Mouse (Mus musculus) lung, embryonic 16.5 days (tissue): ENCODE data around the gene Fbxl18. TPM values are rescaled to one million over a fixed set of nuclear protein-coding genes. Genes with fewer than 3 reads are reported as not detected.

Experiments used
- ATAC-seq: fragments of 200-750 bp; cut with Nextera tagmentation; 2 replicates; pipeline ENCODE4 v1.8.0; 2017; ENCODE audit warnings: low read depth, mild to moderate bottlenecking, moderate library complexity
- H3K27ac ChIP-seq: fragments of 300-500 bp; sonication (generic); 2 replicates; pipeline ENCODE4 v1.5.1; 2014; ENCODE audit warnings: mild to moderate bottlenecking, control low read depth, low read length
- H3K27me3 ChIP-seq: fragments of 300-500 bp; sonication (generic); 2 replicates; pipeline ENCODE4 v1.6.1; 2014; ENCODE audit warnings: low read depth, low read length, mixed read lengths; ENCODE audit not compliant: control insufficient read depth, insufficient read depth
- H3K36me3 ChIP-seq: fragments of 300-500 bp; sonication (generic); 2 replicates; pipeline ENCODE4 v1.6.1; 2014; ENCODE audit warnings: low read length; ENCODE audit not compliant: control insufficient read depth, insufficient read depth
- H3K4me1 ChIP-seq: fragments of 300-500 bp; sonication (generic); replicated peaks from 2 replicates; pipeline ENCODE4 v1.6.1; 2014; ENCODE audit warnings: low read length, mixed read lengths; ENCODE audit not compliant: control insufficient read depth, insufficient read depth
- H3K4me2 ChIP-seq: fragments of 300-500 bp; sonication (generic); 2 replicates; pipeline ENCODE4 v1.6.1; 2014; ENCODE audit warnings: low read depth, low read length, control low read depth
- H3K4me3 ChIP-seq: fragments of 300-500 bp; sonication (generic); 2 replicates; pipeline ENCODE4 v1.5.1; 2014; ENCODE audit warnings: mild to moderate bottlenecking, low read length, control low read depth
- H3K9ac ChIP-seq: fragments of 300-500 bp; sonication (generic); 2 replicates; pipeline ENCODE4 v1.6.1; 2014; ENCODE audit warnings: low read length, control low read depth
- H3K9me3 ChIP-seq: fragments of 300-500 bp; sonication (generic); 2 replicates; pipeline ENCODE4 v1.6.1; 2016; ENCODE audit warnings: low read length; ENCODE audit not compliant: control insufficient read depth
- WGBS: fragments of 180-500 bp; shearing (Covaris S2); extraction: QIAGEN DNeasy Blood & Tissue Kit; methylation state at CpG from one replicate; pipeline ENCODE4 v1.1.7; 2014; 5-methylcytosine and 5-hydroxymethylcytosine counted together
- polyA plus RNA-seq: library from polyadenylated mRNA; unstranded; fragments of >200 nt; fragmentation: Nextera tagmentation; extraction: Ambion mirVana; gene quantifications from 2 replicates; pipeline ENCODE4 v1.2.1, GENCODE M21; 2015

Gene Fbxl18
- 9.5 and 10.3 TPM in 2 replicates for polyA plus RNA-seq

GRCm38 (mm10) chr5:142894918-142895613 is at the start of gene Fbxl18:
Fbxl18 (minus strand) TSS chr5:142895421.
- peak within 1 kb of the TSS; percentile 68 for H3K4me2 ChIP-seq
- peak; percentile 95 for ATAC-seq
- H3K4me1 ChIP-seq: peaks cover 11% of the 10 kb centered on the region
- WGBS: under 1% methylated on average over 40 of the region's 40 CpGs
- peak within 1 kb of the TSS; percentile 72 for H3K4me3 ChIP-seq
- H3K9me3 ChIP-seq: no peaks in the 10 kb centered on the region
- H3K27me3 ChIP-seq: no peaks in the 10 kb centered on the region
- peak within 1 kb of the TSS; percentile 81 for H3K9ac ChIP-seq
- peaks cover 8% of the 10 kb centered on the region for H3K36me3 ChIP-seq
- H3K27ac ChIP-seq: peak within 1 kb of the TSS; percentile 43; the same call in 1 of the 2 replicates

GRCm38 (mm10) chr5:142940393-142940792 is 45.2 kb upstream of the Fbxl18 start:
- no peak overlapping the region for H3K27ac ChIP-seq
- H3K36me3 ChIP-seq: no peaks in the 10 kb centered on the region
- H3K9me3 ChIP-seq: 0 out of 2 replicates have a peak, but pooled peaks cover 2% of the 10 kb centered on the region
- H3K4me3 ChIP-seq: no peak overlapping the region
- H3K4me2 ChIP-seq: no peak overlapping the region
- H3K27me3 ChIP-seq: no peaks in the 10 kb centered on the region
- ATAC-seq: no peak
- WGBS: 51% methylated on average over 2 of the region's 2 CpGs
- H3K4me1 ChIP-seq: peaks cover 5% of the 10 kb centered on the region
- H3K9ac ChIP-seq: no peak overlapping the region

- peak; percentile 41 for ATAC-seq
- Histone ChIP-seq H3K36me3 (no peaks in the 10 kb centered on the region), H3K27ac (no peak overlapping the region), H3K4me1 (peaks cover 5% of the 10 kb centered on the region; the same call in 1 of the 2 replicates), H3K9me3 (0 out of 2 replicates have a peak, but pooled peaks cover 2% of the 10 kb centered on the region), H3K4me3 (no peak overlapping the region), H3K4me2 (no peak overlapping the region), H3K27me3 (no peaks in the 10 kb centered on the region), H3K9ac (no peak overlapping the region)
- WGBS: 35% methylated on average over 19 of the region's 19 CpGs
Measured at GRCm38 (mm10) chr5:142937956-142938727, 42.9 kb upstream of the Fbxl18 start.

- H3K9me3 ChIP-seq: 0 out of 2 replicates have a peak, but pooled peaks cover 2% of the 10 kb centered on the region
- H3K27me3 ChIP-seq: no peaks in the 10 kb centered on the region
- ATAC-seq: peak; percentile 41
- 4% methylated on average over 17 of the region's 17 CpGs for WGBS
- peak overlapping the region; percentile 66 for H3K9ac ChIP-seq
- no peaks in the 10 kb centered on the region for H3K36me3 ChIP-seq
- peaks cover 13% of the 10 kb centered on the region for H3K4me1 ChIP-seq
- H3K4me2 ChIP-seq: peak overlapping the region; percentile 52
- H3K27ac ChIP-seq: peak overlapping the region; percentile 57; the same call in 1 of the 2 replicates
- peak overlapping the region; percentile 24 for H3K4me3 ChIP-seq
Measured at GRCm38 (mm10) chr5:142936336-142936719, 41.1 kb upstream of the Fbxl18 start.

- H3K4me2 ChIP-seq: peak overlapping the region; percentile 52
- peak overlapping the region; percentile 66 for H3K9ac ChIP-seq
- peak overlapping the region; percentile 24 for H3K4me3 ChIP-seq
- no peaks in the 10 kb centered on the region for H3K36me3 ChIP-seq
- H3K27me3 ChIP-seq: no peaks in the 10 kb centered on the region
- ATAC-seq: peak; percentile 52; the same call in 1 of the 2 replicates
- H3K27ac ChIP-seq: peak overlapping the region; percentile 57
- WGBS: 19% methylated on average over 13 of the region's 13 CpGs
- peaks cover 13% of the 10 kb centered on the region for H3K4me1 ChIP-seq
- 0 out of 2 replicates have a peak, but pooled peaks cover under 1% of the 10 kb centered on the region for H3K9me3 ChIP-seq
Measured at GRCm38 (mm10) chr5:142935642-142936335, 40.6 kb upstream of the Fbxl18 start.

- WGBS: 71% methylated on average over 8 of the region's 8 CpGs
- H3K4me2 ChIP-seq: no peak overlapping the region
- H3K4me3 ChIP-seq: no peak overlapping the region
- H3K27me3 ChIP-seq: no peaks in the 10 kb centered on the region
- ATAC-seq: no peak
- H3K27ac ChIP-seq: no peak overlapping the region
- H3K9me3 ChIP-seq: no peaks in the 10 kb centered on the region
- peaks cover 18% of the 10 kb centered on the region for H3K4me1 ChIP-seq
- H3K9ac ChIP-seq: no peak overlapping the region
- no peaks in the 10 kb centered on the region for H3K36me3 ChIP-seq
Measured at GRCm38 (mm10) chr5:142932731-142933130, 37.5 kb upstream of the Fbxl18 start.

GRCm38 (mm10) chr5:142932084-142932685 is 37.0 kb upstream of the Fbxl18 start:
- Histone ChIP-seq H3K4me3 (no peak overlapping the region), H3K9ac (peak overlapping the region; percentile 6; the same call in 1 of the 2 replicates), H3K36me3 (no peaks in the 10 kb centered on the region), H3K27me3 (no peaks in the 10 kb centered on the region), H3K27ac (no peak overlapping the region; the same call in 1 of the 2 replicates), H3K4me1 (peaks cover 18% of the 10 kb centered on the region), H3K9me3 (no peaks in the 10 kb centered on the region), H3K4me2 (peak overlapping the region; percentile 36)
- ATAC-seq: peak; percentile 53
- WGBS: 17% methylated on average over 9 of the region's 9 CpGs

GRCm38 (mm10) chr5:142931241-142931745 is 36.1 kb upstream of the Fbxl18 start:
- no peaks in the 10 kb centered on the region for H3K9me3 ChIP-seq
- no peak overlapping the region for H3K4me2 ChIP-seq
- H3K36me3 ChIP-seq: no peaks in the 10 kb centered on the region
- H3K4me3 ChIP-seq: no peak overlapping the region
- no peak overlapping the region for H3K9ac ChIP-seq
- H3K27ac ChIP-seq: no peak overlapping the region
- peaks cover 24% of the 10 kb centered on the region for H3K4me1 ChIP-seq
- H3K27me3 ChIP-seq: no peaks in the 10 kb centered on the region
- WGBS: 86% methylated on average over 9 of the region's 9 CpGs
- ATAC-seq: no peak
